Mouse (Mus musculus): ENCODE results near the gene Vmn2r1.

Vmn2r1 gene

GRCm38 (mm10) chr3:64081247-64081646 lies at the start of gene Vmn2r1:
Gene Vmn2r1, plus strand, starts transcription at chr3:64081547.
- no peak for ATAC-seq (ENCODE audit: insufficient number of reproducible peaks, low FRiP score, low TSS enrichment)

GRCm38 (mm10) chr3:64038136-64038841 lies 43.1 kb upstream of the Vmn2r1 start:
- no peak for ATAC-seq (ENCODE audit: insufficient number of reproducible peaks, low FRiP score, low TSS enrichment)

- ATAC-seq (ENCODE audit: insufficient number of reproducible peaks, low FRiP score, low TSS enrichment): peak; percentile 93
Measured at GRCm38 (mm10) chr3:64039818-64040784, 41.2 kb upstream of the Vmn2r1 start.

DNA sequence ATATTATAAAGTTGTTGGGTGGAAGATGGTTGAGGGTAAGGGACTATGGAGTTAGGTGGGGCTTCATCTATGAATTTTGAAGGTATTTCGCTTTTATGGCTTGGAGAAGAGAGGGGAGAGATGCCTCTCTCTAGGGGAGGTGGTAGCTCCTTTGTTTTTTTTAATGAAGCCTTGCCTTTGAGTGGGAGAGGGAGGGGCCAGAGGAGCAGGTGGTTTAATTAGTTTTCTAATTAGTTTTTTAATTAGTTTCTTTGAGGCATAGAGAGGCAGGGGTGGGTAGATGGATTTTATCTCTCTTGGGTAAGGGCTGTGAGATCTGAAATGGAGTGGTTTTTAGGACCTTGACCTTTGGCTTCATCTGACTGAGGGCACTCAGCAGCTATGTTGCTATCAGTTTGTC lies 31.4 kb downstream of the Vmn2r1 start:
- ATAC-seq (ENCODE audit: insufficient number of reproducible peaks, low FRiP score, low TSS enrichment): no peak

GRCm38 (mm10) chr3:64113352-64114046 lies 32.2 kb downstream of the Vmn2r1 start:
- ATAC-seq (ENCODE audit: insufficient number of reproducible peaks, low FRiP score, low TSS enrichment): peak; percentile 31; the same call in 1 of the 2 replicates

DNA sequence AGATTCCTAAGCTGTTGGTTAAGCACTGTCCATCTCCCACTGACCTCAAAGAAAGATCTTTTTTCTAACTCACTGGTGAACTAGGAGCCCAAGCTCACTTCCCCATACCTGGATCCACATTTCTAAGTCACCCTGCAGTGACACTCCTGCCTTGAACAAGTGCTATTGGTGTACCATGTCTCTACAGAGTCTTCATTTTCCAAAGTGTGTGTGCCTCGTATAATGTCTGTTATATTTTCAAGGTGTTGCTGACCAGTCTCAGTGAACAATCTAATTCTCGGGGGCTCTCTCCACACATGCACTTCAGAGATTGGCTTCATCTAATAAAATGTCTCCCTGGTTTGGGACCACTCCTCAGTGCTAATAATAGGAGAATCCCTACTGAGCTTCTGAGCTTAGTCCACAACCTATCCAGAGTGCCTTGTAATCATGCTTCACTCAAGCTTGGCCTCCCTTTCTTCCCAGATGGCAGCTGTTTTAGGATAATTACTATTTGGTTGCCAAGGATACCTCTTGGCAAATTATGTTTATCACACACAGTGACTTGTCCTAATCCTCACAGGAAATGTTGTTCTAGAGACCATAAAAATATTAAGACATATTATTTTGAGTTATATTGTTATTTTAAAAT lies 60.6 kb downstream of the Vmn2r1 start, which contains the start of gene Vmn2r2:
Gene Vmn2r2 (minus strand): TSS at position 51 of the 631 bp plus-strand sequence.
- no peak for ATAC-seq (ENCODE audit: insufficient number of reproducible peaks, low FRiP score, low TSS enrichment)
